Mouse (Mus musculus): ENCODE data around the gene E130309D02Rik.

- no peak for TF ChIP-seq CTCF (IDR thresholded peaks at IDR 0.05; ENCODE audit: insufficient read depth, low read depth, low read length)
- no peak for TF ChIP-seq POLR2A (IDR thresholded peaks at IDR 0.05; ENCODE audit: insufficient read depth, low read depth, low read length)
Observed at GRCm38 (mm10) chr5:143356686-143357388, 41.7 kb upstream of the E130309D02Rik start, which contains the start of gene Grid2ip.
